Mouse (Mus musculus) lung, embryonic 15.5 days (tissue): ENCODE measurements around the gene Adarb2. TPM values are rescaled to one million over a fixed set of nuclear protein-coding genes. Genes with fewer than 3 reads are reported as not detected.
"Not testable (repeated sequence)": the region's sequence is repeated elsewhere in the genome, so short reads cannot be mapped to it uniquely, and the experiment has no call there.

Experiments
- ATAC-seq: fragments of 200-750 bp; cut with Nextera tagmentation; 2 replicates; pipeline ENCODE4 v1.8.0; 2017; ENCODE audit warnings: moderate number of reproducible peaks, borderline replicate concordance; ENCODE audit not compliant: low FRiP score, low TSS enrichment; ENCODE audit errors: extremely low read depth
- H3K27ac ChIP-seq: fragments of 300-500 bp; sonication (generic); 2 replicates; pipeline ENCODE4 v1.5.1; 2015; ENCODE audit warnings: moderate library complexity, mild to moderate bottlenecking, inconsistent platforms
- H3K27me3 ChIP-seq: fragments of 300-500 bp; sonication (generic); 2 replicates; pipeline ENCODE4 v1.6.1; 2015; ENCODE audit warnings: inconsistent platforms
- H3K36me3 ChIP-seq: fragments of 300-500 bp; sonication (generic); 2 replicates; pipeline ENCODE4 v1.6.1; 2015; ENCODE audit warnings: inconsistent platforms
- H3K4me1 ChIP-seq: fragments of 300-500 bp; sonication (generic); 2 replicates; pipeline ENCODE4 v1.6.1; 2015; ENCODE audit warnings: inconsistent platforms
- H3K4me2 ChIP-seq: fragments of 300-500 bp; sonication (generic); 2 replicates; pipeline ENCODE4 v1.6.1; 2015; ENCODE audit warnings: inconsistent platforms, mild to moderate bottlenecking, moderate library complexity
- H3K4me3 ChIP-seq: fragments of 300-500 bp; sonication (generic); 2 replicates; pipeline ENCODE4 v1.5.1; 2015; ENCODE audit warnings: mild to moderate bottlenecking, inconsistent platforms
- H3K9ac ChIP-seq: fragments of 300-500 bp; sonication (generic); 2 replicates; pipeline ENCODE4 v1.6.1; 2015; ENCODE audit warnings: inconsistent platforms
- H3K9me3 ChIP-seq: fragments of 300-500 bp; sonication (generic); 2 replicates; pipeline ENCODE4 v1.6.1; 2016; ENCODE audit warnings: inconsistent platforms
- WGBS: fragments of 180-500 bp; shearing (Covaris S2); methylation state at CpG from one replicate; pipeline ENCODE4 v1.1.7; 2015; 5-methylcytosine and 5-hydroxymethylcytosine counted together
- polyA plus RNA-seq: library from polyadenylated mRNA; unstranded; fragments of >200 nt; fragmentation: Nextera tagmentation; extraction: Ambion mirVana; gene quantifications from 2 replicates; pipeline ENCODE4 v1.2.1, GENCODE M21; 2015

The Adarb2 gene
- polyA plus RNA-seq, 1 experiment from 2014 or later = 0.32 TPM

DNA sequence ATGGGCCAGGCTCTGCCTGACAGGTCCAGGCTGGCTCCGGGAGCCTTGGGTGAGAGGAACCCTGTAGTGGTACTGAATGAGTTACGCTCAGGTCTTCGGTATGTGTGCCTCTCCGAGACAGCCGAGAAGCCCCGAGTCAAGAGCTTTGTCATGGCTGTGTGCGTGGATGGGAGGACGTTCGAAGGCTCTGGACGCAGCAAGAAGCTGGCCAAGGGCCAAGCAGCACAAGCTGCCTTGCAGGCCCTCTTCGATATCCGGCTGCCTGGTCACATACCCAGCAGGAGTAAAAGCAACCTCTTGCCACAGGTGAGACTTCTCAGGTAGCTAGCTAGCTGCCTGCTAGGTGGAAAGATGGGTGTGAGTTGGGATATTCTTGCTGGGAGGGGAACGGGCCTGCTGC, 367.6 kb downstream of the Adarb2 start:
- no peak overlapping the region for H3K4me2 ChIP-seq
- H3K4me3 ChIP-seq = no peak overlapping the region
- no peak overlapping the region for H3K9ac ChIP-seq
- peak; percentile 59; the same call in 1 of the 2 replicates for ATAC-seq
- H3K9me3 ChIP-seq = no peaks in the 10 kb centered on the region
- no peak overlapping the region for H3K27ac ChIP-seq
- 52% methylated on average over 13 of the region's 13 CpGs for WGBS
- no peaks in the 10 kb centered on the region for H3K36me3 ChIP-seq
- H3K4me1 ChIP-seq = no peaks in the 10 kb centered on the region
- no peaks in the 10 kb centered on the region for H3K27me3 ChIP-seq

DNA sequence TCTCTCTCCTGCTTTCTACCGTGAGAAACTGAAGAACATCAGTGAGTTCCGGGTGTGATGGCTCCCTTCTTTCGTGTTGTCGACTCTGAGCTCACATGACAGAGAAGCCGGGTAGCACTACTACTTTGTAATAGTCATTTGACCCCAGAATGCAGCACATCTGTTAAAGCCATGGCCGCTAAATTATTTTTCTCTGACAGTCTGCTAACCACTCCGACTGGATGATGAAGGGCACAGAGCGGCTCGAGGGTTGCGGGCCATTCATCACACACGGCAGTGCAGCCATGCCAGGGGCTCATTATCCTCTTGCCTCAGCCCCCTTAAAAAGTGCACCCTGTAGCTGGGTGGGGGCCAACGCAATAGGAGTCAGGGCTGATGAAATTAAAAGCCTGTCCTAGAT, 371.2 kb downstream of the Adarb2 start:
- Histone ChIP-seq H3K36me3 (no peaks in the 10 kb centered on the region), H3K4me3 (no peak overlapping the region), H3K9me3 (no peaks in the 10 kb centered on the region), H3K4me2 (no peak overlapping the region), H3K9ac (no peak overlapping the region), H3K27ac (no peak overlapping the region), H3K4me1 (no peaks in the 10 kb centered on the region), H3K27me3 (no peaks in the 10 kb centered on the region)
- ATAC-seq = no peak
- 62% methylated on average over 12 of the region's 12 CpGs for WGBS

DNA sequence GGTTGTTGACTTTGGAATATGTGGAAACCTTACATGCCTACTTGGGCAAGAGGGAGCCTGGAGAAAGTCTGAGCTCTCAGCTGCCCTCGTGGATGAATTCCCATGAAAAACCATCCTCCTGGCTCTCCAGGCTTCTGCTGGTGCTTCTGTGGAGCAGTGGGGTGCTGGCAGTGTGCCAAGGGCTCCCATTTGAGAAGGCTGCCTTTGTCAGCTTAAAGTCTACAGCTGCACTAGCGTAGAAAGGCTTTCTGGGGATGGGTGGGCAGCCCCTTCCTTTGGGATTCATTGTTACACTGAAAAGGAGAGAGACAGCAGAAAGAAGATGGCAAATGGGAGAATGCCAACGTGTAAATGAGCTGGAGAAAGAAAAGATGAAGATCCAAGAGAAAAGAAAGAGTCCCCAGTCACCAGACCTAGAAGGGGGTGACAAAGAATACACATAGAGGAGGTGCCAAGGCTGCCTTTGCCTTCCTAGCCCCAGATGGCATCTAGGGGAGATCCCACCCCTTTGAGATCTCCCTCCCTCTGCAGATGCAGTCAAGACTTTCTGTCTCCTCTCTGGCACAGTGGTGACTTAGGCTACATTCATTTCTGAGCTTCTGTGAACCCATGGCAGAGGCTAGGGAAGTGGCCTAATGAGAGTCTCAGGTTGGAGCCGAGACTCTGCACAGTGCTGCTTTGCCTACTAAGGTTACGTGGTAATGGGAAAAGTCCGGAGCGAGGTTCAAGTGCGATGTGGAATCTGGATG, 381.8 kb downstream of the Adarb2 start:
- ATAC-seq = peak; percentile 31; the same call in 1 of the 2 replicates
- Histone ChIP-seq H3K36me3 (no peaks in the 10 kb centered on the region), H3K9ac (no peak overlapping the region), H3K27me3 (no peaks in the 10 kb centered on the region), H3K27ac (no peak overlapping the region), H3K4me3 (no peak overlapping the region), H3K4me1 (no peaks in the 10 kb centered on the region), H3K4me2 (no peak overlapping the region), H3K9me3 (no peaks in the 10 kb centered on the region)
- WGBS = 67% methylated on average over 8 of the region's 8 CpGs

DNA sequence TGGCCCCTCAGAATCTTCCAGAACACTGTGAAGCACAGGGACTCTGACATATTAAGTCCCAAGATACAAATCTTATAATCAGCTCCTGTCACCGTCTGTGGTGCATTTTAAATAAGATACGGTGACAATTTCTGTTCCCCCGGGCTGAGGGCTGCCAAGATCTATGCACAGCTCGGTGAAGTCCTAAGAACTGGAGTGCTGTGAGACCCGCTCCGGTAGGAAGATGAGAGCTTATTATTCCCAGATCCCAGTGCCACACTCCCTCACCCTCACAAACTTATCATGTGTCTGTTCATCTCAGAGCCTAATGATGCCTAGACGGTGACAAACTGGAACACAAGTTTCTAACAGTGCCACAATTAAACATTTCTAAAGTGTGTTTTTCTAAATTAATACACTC, 384.8 kb downstream of the Adarb2 start:
- H3K4me2 ChIP-seq = no peak overlapping the region
- WGBS = 80% methylated on average over 7 of the region's 7 CpGs
- no peaks in the 10 kb centered on the region for H3K4me1 ChIP-seq
- H3K27ac ChIP-seq = no peak overlapping the region
- no peak overlapping the region for H3K9ac ChIP-seq
- H3K9me3 ChIP-seq = no peaks in the 10 kb centered on the region
- ATAC-seq = no peak
- no peaks in the 10 kb centered on the region for H3K36me3 ChIP-seq
- H3K4me3 ChIP-seq = no peak overlapping the region
- no peaks in the 10 kb centered on the region for H3K27me3 ChIP-seq

DNA sequence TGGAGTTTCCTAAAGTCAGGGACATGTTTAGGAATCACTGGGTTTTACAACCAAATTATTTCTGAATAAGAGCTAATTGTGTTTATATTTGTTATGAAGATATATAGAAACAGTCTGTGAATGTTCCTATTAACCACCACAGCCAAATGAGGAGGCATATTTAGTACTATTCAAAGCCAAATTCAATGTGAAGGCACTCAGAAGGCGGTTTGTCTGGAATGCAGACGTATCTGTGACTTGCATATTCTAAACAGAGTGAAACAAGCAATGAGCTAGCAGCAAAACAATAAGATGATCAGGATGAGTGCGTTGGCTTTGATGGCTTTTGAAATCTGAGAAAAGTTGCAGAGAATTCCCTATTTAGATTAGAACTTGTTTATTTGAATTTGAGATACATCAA, 387.8 kb downstream of the Adarb2 start:
- no peak for ATAC-seq
- no peaks in the 10 kb centered on the region for H3K36me3 ChIP-seq
- no peaks in the 10 kb centered on the region for H3K4me1 ChIP-seq
- no peak overlapping the region for H3K4me3 ChIP-seq
- 65% methylated on average over 3 of the region's 3 CpGs for WGBS
- no peak overlapping the region for H3K27ac ChIP-seq
- H3K9ac ChIP-seq = no peak overlapping the region
- H3K9me3 ChIP-seq = no peaks in the 10 kb centered on the region
- no peak overlapping the region for H3K4me2 ChIP-seq
- no peaks in the 10 kb centered on the region for H3K27me3 ChIP-seq

DNA sequence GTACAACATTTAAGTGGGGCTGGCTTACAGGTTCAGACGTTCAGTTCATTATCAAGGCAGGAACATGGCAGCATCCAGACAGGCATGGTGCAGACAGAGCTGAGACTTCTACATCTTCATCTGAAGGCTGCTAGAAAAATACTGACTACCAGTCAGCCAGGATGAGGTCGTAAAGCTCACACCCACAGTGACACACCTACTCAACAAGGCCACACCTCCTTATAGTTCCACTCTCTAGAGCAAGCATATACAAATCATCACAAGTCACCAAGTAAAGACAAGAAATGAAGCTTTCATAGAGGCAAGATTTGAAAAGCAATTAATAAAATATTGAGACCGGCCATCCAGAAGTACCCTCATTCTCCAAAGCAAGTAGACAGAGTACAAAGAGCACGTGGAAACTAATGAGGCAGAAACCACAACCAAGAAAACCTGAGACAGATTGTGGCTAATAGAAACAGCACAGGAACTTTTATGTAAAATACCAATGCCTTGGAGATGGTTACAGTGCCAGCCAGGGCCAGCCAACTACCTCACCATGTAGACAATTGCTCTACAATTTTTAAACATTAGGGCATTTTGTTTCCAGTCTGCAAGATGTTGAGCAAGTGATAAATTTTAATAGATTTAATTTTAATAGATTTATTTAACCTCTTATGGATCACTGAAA, 394.4 kb downstream of the Adarb2 start:
- Histone ChIP-seq H3K9ac (no peak overlapping the region), H3K9me3 (no peaks in the 10 kb centered on the region), H3K4me1 (no peaks in the 10 kb centered on the region), H3K4me2 (no peak overlapping the region), H3K4me3 (no peak overlapping the region), H3K36me3 (no peaks in the 10 kb centered on the region), H3K27ac (no peak overlapping the region), H3K27me3 (no peaks in the 10 kb centered on the region)
- no peak for ATAC-seq
- 49% methylated on average over 4 of the region's 4 CpGs for WGBS

DNA sequence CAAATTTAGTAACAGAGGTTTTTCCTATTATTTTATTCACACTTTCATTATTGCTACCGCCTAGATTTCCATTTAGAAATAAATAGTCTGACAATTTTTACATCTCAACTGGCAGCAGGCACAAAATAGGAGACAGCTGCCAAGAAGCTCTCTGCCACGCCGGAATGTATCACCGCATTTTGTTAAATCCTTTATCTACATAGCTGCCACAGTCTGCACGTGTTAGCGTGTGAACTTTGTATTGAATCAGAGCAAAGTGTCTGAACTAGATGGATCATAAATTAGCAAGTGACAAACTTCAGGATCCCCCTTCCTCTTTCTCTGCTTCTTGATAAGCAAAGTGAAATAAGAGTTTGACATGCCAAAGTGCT, 395.0 kb downstream of the Adarb2 start:
- Histone ChIP-seq H3K9me3 (no peaks in the 10 kb centered on the region), H3K4me1 (no peaks in the 10 kb centered on the region), H3K36me3 (no peaks in the 10 kb centered on the region), H3K27me3 (no peaks in the 10 kb centered on the region), H3K9ac (no peak overlapping the region), H3K27ac (no peak overlapping the region), H3K4me3 (no peak overlapping the region), H3K4me2 (no peak overlapping the region)
- ATAC-seq = no peak
- 42% methylated on average over 6 of the region's 6 CpGs for WGBS

DNA sequence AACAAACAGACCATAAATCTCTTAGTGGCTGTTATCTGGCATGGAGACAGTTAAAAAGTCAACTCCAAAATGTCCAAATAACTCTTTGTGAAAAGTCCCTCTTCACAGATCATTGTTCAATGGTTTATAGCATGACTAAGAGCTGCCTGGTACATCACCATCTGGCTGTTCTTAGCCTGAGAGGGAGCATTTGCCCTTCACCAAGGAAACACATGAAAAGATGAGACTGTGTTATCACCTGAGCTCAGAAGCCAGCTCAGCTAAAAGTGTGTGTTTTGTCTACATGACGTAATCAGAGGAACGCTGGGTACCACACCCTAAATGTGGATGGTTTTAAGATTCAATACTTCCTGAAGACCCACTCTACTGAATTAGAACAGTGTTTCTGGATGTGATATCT, 403.0 kb downstream of the Adarb2 start:
- Histone ChIP-seq H3K4me2 (no peak overlapping the region), H3K4me1 (no peaks in the 10 kb centered on the region), H3K36me3 (no peaks in the 10 kb centered on the region), H3K27me3 (no peaks in the 10 kb centered on the region), H3K27ac (no peak overlapping the region), H3K9me3 (no peaks in the 10 kb centered on the region), H3K4me3 (no peak overlapping the region), H3K9ac (no peak overlapping the region)
- ATAC-seq = no peak
- 64% methylated on average over 2 of the region's 2 CpGs for WGBS

DNA sequence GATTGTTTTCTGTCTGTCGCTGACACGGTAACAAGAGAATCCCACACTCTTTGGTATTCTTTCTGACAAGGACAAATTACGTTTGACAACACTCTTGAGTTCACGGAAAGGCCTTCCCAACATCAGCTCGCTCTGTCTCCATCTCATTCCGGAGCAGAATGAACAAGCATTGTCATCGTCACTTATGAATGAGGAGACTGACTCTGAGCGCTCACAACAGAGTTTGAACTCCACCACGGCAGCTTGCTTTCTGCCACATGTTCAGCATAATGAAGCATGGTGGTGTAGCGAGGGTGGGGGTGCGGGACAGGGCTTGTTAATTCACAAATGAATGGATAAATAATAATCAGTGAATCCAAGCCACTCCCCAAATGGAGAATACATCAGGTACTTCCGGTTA, 405.4 kb downstream of the Adarb2 start:
- no peaks in the 10 kb centered on the region for H3K4me1 ChIP-seq
- no peak overlapping the region for H3K4me2 ChIP-seq
- no peaks in the 10 kb centered on the region for H3K36me3 ChIP-seq
- no peaks in the 10 kb centered on the region for H3K27me3 ChIP-seq
- H3K9ac ChIP-seq = no peak overlapping the region
- H3K9me3 ChIP-seq = no peaks in the 10 kb centered on the region
- no peak for ATAC-seq
- WGBS = 51% methylated on average over 12 of the region's 12 CpGs
- no peak overlapping the region for H3K27ac ChIP-seq
- H3K4me3 ChIP-seq = no peak overlapping the region

DNA sequence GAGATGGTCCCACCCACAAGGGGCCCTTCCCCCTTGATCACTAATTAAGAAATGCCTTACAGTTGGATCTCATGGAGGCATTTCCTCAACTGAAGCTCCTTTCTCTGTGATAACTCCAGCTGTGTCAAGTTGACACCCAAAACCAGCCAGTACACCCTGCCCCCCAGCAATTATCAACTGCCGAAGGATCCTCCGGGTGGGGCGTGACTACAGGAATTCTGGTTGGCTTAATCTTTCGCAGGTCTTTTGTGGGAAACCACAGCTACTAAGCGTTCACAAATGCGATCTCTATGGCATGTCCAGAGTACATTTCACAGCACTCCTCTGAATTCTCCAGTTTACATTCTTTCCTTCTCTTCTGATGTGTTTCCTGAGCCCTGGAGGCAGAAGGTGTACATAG, 406.3 kb downstream of the Adarb2 start:
- not testable (repeated sequence) for H3K27me3 ChIP-seq, ATAC-seq, H3K36me3 ChIP-seq, H3K9me3 ChIP-seq, H3K4me2 ChIP-seq, H3K9ac ChIP-seq, H3K4me1 ChIP-seq, H3K4me3 ChIP-seq, H3K27ac ChIP-seq
- 89% methylated on average over 6 of the region's 6 CpGs for WGBS

DNA sequence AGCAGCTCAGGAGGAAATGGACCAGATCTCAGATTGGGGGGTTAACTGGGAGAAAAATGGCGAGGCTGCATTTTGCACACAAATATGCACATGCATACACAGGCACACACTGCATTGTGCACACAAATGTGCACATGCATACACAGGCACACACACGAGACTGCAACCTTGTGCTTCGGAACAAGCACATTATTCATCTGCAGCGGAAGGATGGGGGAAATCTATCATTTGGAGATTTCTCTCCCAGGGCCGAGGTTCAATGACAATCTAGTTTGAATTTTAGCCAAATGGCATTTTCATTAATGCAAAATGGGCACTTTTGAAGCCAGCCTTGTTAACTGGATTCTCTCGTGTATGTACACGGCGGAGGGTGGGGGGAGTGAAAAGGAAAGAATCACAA, 408.3 kb downstream of the Adarb2 start:
- no peaks in the 10 kb centered on the region for H3K27me3 ChIP-seq
- no peaks in the 10 kb centered on the region for H3K36me3 ChIP-seq
- no peak overlapping the region for H3K27ac ChIP-seq
- ATAC-seq = no peak
- H3K9ac ChIP-seq = no peak overlapping the region
- no peaks in the 10 kb centered on the region for H3K4me1 ChIP-seq
- WGBS = 74% methylated on average over 8 of the region's 8 CpGs
- H3K4me3 ChIP-seq = no peak overlapping the region
- H3K9me3 ChIP-seq = no peaks in the 10 kb centered on the region
- no peak overlapping the region for H3K4me2 ChIP-seq

DNA sequence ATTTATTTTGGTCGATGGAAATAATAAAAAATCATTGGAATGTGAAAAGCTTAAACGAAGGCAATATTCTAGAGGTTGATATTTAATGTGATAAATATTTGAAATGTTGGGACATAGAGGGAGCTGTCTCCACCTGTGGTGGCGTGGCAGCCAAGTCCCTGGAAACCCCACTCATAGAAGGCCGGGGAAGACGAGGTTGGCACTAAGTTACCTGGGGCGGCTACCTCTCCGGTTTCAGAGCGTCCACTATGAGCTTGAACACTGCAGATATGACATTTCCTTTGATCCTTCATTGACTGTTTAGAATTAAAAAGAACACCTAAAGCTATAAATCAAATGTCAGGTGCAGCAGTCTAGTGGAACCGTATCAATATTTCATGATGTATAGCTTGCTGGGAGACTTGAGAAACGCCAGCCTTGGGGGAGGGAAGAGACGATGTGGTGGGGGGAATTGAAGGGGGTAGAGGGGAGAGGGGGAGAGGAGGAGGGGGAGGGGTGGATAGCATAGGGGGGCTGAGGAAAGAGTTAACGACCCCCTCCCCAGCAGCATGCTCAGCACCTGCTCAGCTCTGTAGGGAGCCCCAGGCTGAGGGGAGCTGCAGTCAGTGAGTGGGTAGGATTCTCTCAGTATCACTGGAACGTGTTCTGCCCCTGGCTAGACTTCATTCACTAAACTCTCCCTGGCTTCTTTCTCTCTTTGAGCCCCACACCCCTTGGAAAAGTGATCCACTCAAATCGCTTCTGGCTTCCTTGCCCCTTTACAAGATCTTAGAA, 410.1 kb downstream of the Adarb2 start:
- no peaks in the 10 kb centered on the region for H3K9me3 ChIP-seq
- WGBS = 57% methylated on average over 14 of the region's 14 CpGs

More for the DNA sequence above, 410.1 kb downstream of the Adarb2 start:
- no peak overlapping the region for H3K4me3 ChIP-seq
- H3K36me3 ChIP-seq = no peaks in the 10 kb centered on the region
- no peak overlapping the region for H3K9ac ChIP-seq
- H3K27ac ChIP-seq = no peak overlapping the region
- ATAC-seq = no peak
- H3K4me2 ChIP-seq = no peak overlapping the region
- no peaks in the 10 kb centered on the region for H3K27me3 ChIP-seq
- no peaks in the 10 kb centered on the region for H3K4me1 ChIP-seq
